Mouse (Mus musculus) liver, embryonic 12.5 days (tissue): ENCODE data around the gene Tk2. TPM values are rescaled to one million over a fixed set of nuclear protein-coding genes. Genes with fewer than 3 reads are reported as not detected.

Experiments used
- ATAC-seq: fragments of 200-750 bp; cut with Nextera tagmentation; 2 replicates; pipeline ENCODE4 v1.8.0; 2017; ENCODE audit warnings: moderate number of reproducible peaks, mild to moderate bottlenecking, moderate library complexity
- H3K27ac ChIP-seq: fragments of 300-500 bp; sonication (generic); 2 replicates; pipeline ENCODE4 v1.5.1; 2016; ENCODE audit warnings: mild to moderate bottlenecking
- H3K27me3 ChIP-seq: fragments of 300-500 bp; sonication (generic); replicated peaks from 2 replicates; pipeline ENCODE4 v1.6.1; 2016; ENCODE audit warnings: mild to moderate bottlenecking, moderate library complexity
- H3K36me3 ChIP-seq: fragments of 300-500 bp; sonication (generic); 2 replicates; pipeline ENCODE4 v1.6.1; 2016; ENCODE audit warnings: mild to moderate bottlenecking, moderate library complexity
- H3K4me1 ChIP-seq: fragments of 300-500 bp; sonication (generic); 2 replicates; pipeline ENCODE4 v1.6.1; 2016
- H3K4me2 ChIP-seq: fragments of 300-500 bp; sonication (generic); 2 replicates; pipeline ENCODE4 v1.6.1; 2016; ENCODE audit warnings: mild to moderate bottlenecking, moderate library complexity
- H3K4me3 ChIP-seq: fragments of 300-500 bp; sonication (generic); 2 replicates; pipeline ENCODE4 v1.5.1; 2016; ENCODE audit warnings: mild to moderate bottlenecking, moderate library complexity
- H3K9ac ChIP-seq: fragments of 300-500 bp; sonication (generic); 2 replicates; pipeline ENCODE4 v1.6.1; 2016; ENCODE audit warnings: mild to moderate bottlenecking, moderate library complexity
- H3K9me3 ChIP-seq: fragments of 300-500 bp; sonication (generic); replicated peaks from 2 replicates; pipeline ENCODE4 v1.6.1; 2016; ENCODE audit warnings: mild to moderate bottlenecking, moderate library complexity
- WGBS: fragments of 180-500 bp; shearing (Covaris S2); methylation state at CpG from one replicate; pipeline ENCODE4 v1.1.7; 2016; ENCODE audit not compliant: insufficient replicate concordance; 5-methylcytosine and 5-hydroxymethylcytosine counted together
- polyA plus RNA-seq: library from polyadenylated mRNA; unstranded; fragments of >200 nt; fragmentation: Nextera tagmentation; extraction: Ambion mirVana; gene quantifications from 2 replicates; pipeline ENCODE4 v1.2.1, GENCODE M21; 2016

Gene Tk2
- polyA plus RNA-seq, 1 experiment from 2014 or later: 9.1 TPM

- Histone ChIP-seq H3K9ac (peak overlapping the region; percentile 82), H3K9me3 (no peaks in the 10 kb centered on the region), H3K27ac (peak overlapping the region; percentile 70), H3K27me3 (no peaks in the 10 kb centered on the region), H3K4me2 (peak overlapping the region; percentile 92), H3K4me1 (peaks cover 42% of the 10 kb centered on the region), H3K4me3 (peak overlapping the region; percentile 84), H3K36me3 (peaks cover 4% of the 10 kb centered on the region; the same call in 1 of the 2 replicates)
- ATAC-seq: peak; percentile 27; the same call in 1 of the 2 replicates
- 3% methylated on average over 11 of the region's 11 CpGs for WGBS
These were observed 466 bp downstream of the Tk2 start for GRCm38 (mm10) chr8:104247908-104248275.

GRCm38 (mm10) chr8:104247054-104247907, 1.1 kb downstream of the Tk2 start:
- no peak for ATAC-seq

GRCm38 (mm10) chr8:104246621-104247020, 1.7 kb downstream of the Tk2 start:
- peaks cover 8% of the 10 kb centered on the region; the same call in 1 of the 2 replicates for H3K36me3 ChIP-seq
- H3K4me2 ChIP-seq: peak overlapping the region; percentile 92
- WGBS: 73% methylated on average over 4 of the region's 4 CpGs
- H3K27me3 ChIP-seq: no peaks in the 10 kb centered on the region
- ATAC-seq: no peak
- peaks cover 42% of the 10 kb centered on the region for H3K4me1 ChIP-seq
- no peaks in the 10 kb centered on the region for H3K9me3 ChIP-seq
- no peak overlapping the region for H3K4me3 ChIP-seq
- no peak overlapping the region; the same call in 1 of the 2 replicates for H3K27ac ChIP-seq
- H3K9ac ChIP-seq: no peak overlapping the region

More at GRCm38 (mm10) chr8:104247054-104247907, 1.1 kb downstream of the Tk2 start:
- no peaks in the 10 kb centered on the region for H3K9me3 ChIP-seq
- H3K4me3 ChIP-seq: peak overlapping the region; percentile 84
- peaks cover 8% of the 10 kb centered on the region; the same call in 1 of the 2 replicates for H3K36me3 ChIP-seq
- H3K4me2 ChIP-seq: peak overlapping the region; percentile 92
- peak overlapping the region; percentile 82 for H3K9ac ChIP-seq
- no peaks in the 10 kb centered on the region for H3K27me3 ChIP-seq
- WGBS: 40% methylated on average over 22 of the region's 22 CpGs
- H3K27ac ChIP-seq: peak overlapping the region; percentile 70
- peaks cover 42% of the 10 kb centered on the region for H3K4me1 ChIP-seq

- H3K9me3 ChIP-seq: no peaks in the 10 kb centered on the region
- peaks cover 36% of the 10 kb centered on the region for H3K36me3 ChIP-seq
- no peak for ATAC-seq
- H3K9ac ChIP-seq: no peak overlapping the region
- no peak overlapping the region for H3K4me2 ChIP-seq
- no peaks in the 10 kb centered on the region for H3K27me3 ChIP-seq
- no peak overlapping the region for H3K4me3 ChIP-seq
- H3K27ac ChIP-seq: no peak overlapping the region
- 68% methylated on average over 12 of the region's 12 CpGs for WGBS
- peaks cover 30% of the 10 kb centered on the region for H3K4me1 ChIP-seq
These were observed 6.2 kb downstream of the Tk2 start for GRCm38 (mm10) chr8:104242038-104242644.

GRCm38 (mm10) chr8:104239418-104239861, 8.9 kb downstream of the Tk2 start:
- ATAC-seq: peak; percentile 69
- WGBS: 28% methylated on average over 10 of the region's 10 CpGs
- H3K36me3 ChIP-seq: peaks cover 53% of the 10 kb centered on the region
- H3K9me3 ChIP-seq: no peaks in the 10 kb centered on the region
- no peak overlapping the region; the same call in 1 of the 2 replicates for H3K9ac ChIP-seq
- H3K27me3 ChIP-seq: no peaks in the 10 kb centered on the region
- H3K4me2 ChIP-seq: peak overlapping the region; percentile 19
- no peak overlapping the region for H3K27ac ChIP-seq
- peaks cover 24% of the 10 kb centered on the region for H3K4me1 ChIP-seq
- no peak overlapping the region for H3K4me3 ChIP-seq

- Histone ChIP-seq H3K9me3 (no peaks in the 10 kb centered on the region), H3K27me3 (no peaks in the 10 kb centered on the region), H3K27ac (no peak overlapping the region), H3K36me3 (peaks cover 73% of the 10 kb centered on the region), H3K4me2 (no peak overlapping the region), H3K4me3 (no peak overlapping the region), H3K4me1 (peaks cover 26% of the 10 kb centered on the region), H3K9ac (no peak overlapping the region)
- WGBS: 54% methylated on average over 6 of the region's 6 CpGs
- ATAC-seq: no peak
These were observed 13.8 kb downstream of the Tk2 start for GRCm38 (mm10) chr8:104234573-104234972.

GRCm38 (mm10) chr8:104232919-104233318, 15.4 kb downstream of the Tk2 start:
- H3K36me3 ChIP-seq: peaks cover 79% of the 10 kb centered on the region
- H3K9me3 ChIP-seq: no peaks in the 10 kb centered on the region
- H3K4me2 ChIP-seq: no peak overlapping the region
- no peak for ATAC-seq
- H3K4me3 ChIP-seq: no peak overlapping the region
- H3K27me3 ChIP-seq: no peaks in the 10 kb centered on the region
- no peak overlapping the region for H3K9ac ChIP-seq
- no peak overlapping the region for H3K27ac ChIP-seq
- 68% methylated on average over 5 of the region's 5 CpGs for WGBS
- H3K4me1 ChIP-seq: peaks cover 16% of the 10 kb centered on the region

- H3K27me3 ChIP-seq: no peaks in the 10 kb centered on the region
- WGBS: 52% methylated on average over 4 of the region's 4 CpGs
- H3K4me1 ChIP-seq: peaks cover 16% of the 10 kb centered on the region
- H3K36me3 ChIP-seq: peaks cover 81% of the 10 kb centered on the region
- no peak overlapping the region for H3K9ac ChIP-seq
- no peak overlapping the region for H3K4me2 ChIP-seq
- ATAC-seq: peak; percentile 32; the same call in 1 of the 2 replicates
- no peak overlapping the region for H3K27ac ChIP-seq
- no peaks in the 10 kb centered on the region for H3K9me3 ChIP-seq
- no peak overlapping the region for H3K4me3 ChIP-seq
These were observed 16.3 kb downstream of the Tk2 start for GRCm38 (mm10) chr8:104232039-104232438.

GRCm38 (mm10) chr8:104230377-104230776, 18.0 kb downstream of the Tk2 start:
- Histone ChIP-seq H3K4me3 (no peak overlapping the region), H3K9me3 (no peaks in the 10 kb centered on the region), H3K27me3 (no peaks in the 10 kb centered on the region), H3K27ac (no peak overlapping the region), H3K4me1 (peaks cover 16% of the 10 kb centered on the region), H3K4me2 (no peak overlapping the region), H3K36me3 (peaks cover 73% of the 10 kb centered on the region), H3K9ac (no peak overlapping the region)
- ATAC-seq: peak; percentile 76
- WGBS: 19% methylated on average over 8 of the region's 9 CpGs

- Histone ChIP-seq H3K36me3 (peaks cover 50% of the 10 kb centered on the region), H3K4me2 (no peak overlapping the region), H3K4me3 (no peak overlapping the region), H3K27me3 (no peaks in the 10 kb centered on the region), H3K9me3 (no peaks in the 10 kb centered on the region), H3K4me1 (peaks cover 16% of the 10 kb centered on the region), H3K27ac (no peak overlapping the region), H3K9ac (no peak overlapping the region)
- no peak for ATAC-seq
- WGBS: 83% methylated on average over 5 of the region's 5 CpGs
These were observed 21.3 kb downstream of the Tk2 start for GRCm38 (mm10) chr8:104227048-104227447.

- 0 out of 2 replicates have a peak, but pooled peaks have one; percentile 35 for ATAC-seq
- WGBS: 41% methylated on average over 5 of the region's 5 CpGs
- Histone ChIP-seq H3K4me1 (no peaks in the 10 kb centered on the region), H3K27ac (no peak overlapping the region), H3K4me2 (no peak overlapping the region), H3K9me3 (no peaks in the 10 kb centered on the region), H3K9ac (no peak overlapping the region), H3K4me3 (no peak overlapping the region), H3K36me3 (no peaks in the 10 kb centered on the region), H3K27me3 (peaks cover 11% of the 10 kb centered on the region; the same call in 1 of the 2 replicates)
These were observed 28.6 kb downstream of the Tk2 start for GRCm38 (mm10) chr8:104219806-104220205.

GRCm38 (mm10) chr8:104219079-104219478, 29.3 kb downstream of the Tk2 start:
- WGBS: 13% methylated on average over 11 of the region's 11 CpGs
- ATAC-seq: peak; percentile 40
- H3K4me1 ChIP-seq: no peaks in the 10 kb centered on the region

More at GRCm38 (mm10) chr8:104219079-104219478, 29.3 kb downstream of the Tk2 start:
- H3K4me2 ChIP-seq: no peak overlapping the region
- no peak overlapping the region for H3K4me3 ChIP-seq
- H3K27me3 ChIP-seq: peaks cover 13% of the 10 kb centered on the region; the same call in 1 of the 2 replicates
- H3K9me3 ChIP-seq: no peaks in the 10 kb centered on the region
- no peaks in the 10 kb centered on the region for H3K36me3 ChIP-seq
- no peak overlapping the region for H3K27ac ChIP-seq
- no peak overlapping the region for H3K9ac ChIP-seq
